Comparison of ENCODE assay signal across 8 mouse cellular contexts in the genomic region with DNA sequence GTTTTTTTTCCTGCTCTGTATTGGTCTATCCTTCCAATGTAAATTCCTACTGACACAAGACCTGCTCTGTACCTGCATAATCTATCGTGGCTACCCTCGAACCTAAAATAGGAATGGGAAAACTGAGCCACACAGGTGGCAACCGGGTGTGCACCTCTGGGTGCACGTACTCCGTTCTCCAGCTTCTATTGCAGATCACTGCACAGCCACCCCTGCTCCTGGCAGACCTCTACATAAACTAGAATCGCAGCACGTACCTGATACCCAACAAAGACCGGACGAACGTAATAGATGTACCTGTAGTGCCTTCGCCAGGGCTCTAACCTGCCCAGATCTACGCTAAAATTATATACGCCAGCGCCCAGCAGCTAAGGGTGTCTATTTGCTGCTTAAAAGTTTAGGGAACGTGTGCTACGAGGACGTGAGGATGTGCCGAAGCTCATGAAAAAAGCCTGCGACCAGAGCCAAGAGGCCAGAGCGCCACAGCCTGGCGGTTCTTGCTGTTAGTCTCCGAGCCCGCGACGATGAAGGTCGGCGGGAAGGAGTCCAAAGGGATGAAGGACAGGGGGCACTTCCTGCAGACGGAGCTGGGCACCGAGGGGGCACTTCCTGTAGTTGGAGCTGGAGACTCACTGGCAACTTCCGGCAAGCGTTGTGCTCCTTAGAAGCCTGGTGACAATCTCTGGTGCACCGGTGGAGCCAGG. TPM values are rescaled to one million over a fixed set of nuclear protein-coding genes. Genes with fewer than 3 reads are reported as not detected.
A peak's percentile ranks its signal among the peaks of the same experiment; 100 is the strongest.
DNase-seq lines count a peak whose midpoint lies in the region; ATAC-seq and TF ChIP-seq lines count a peak whose summit lies in the region.

A gene (minus strand): TSS at position 556 of the 704 bp plus-strand sequence.

- peak within 1 kb of the TSS; percentile 84 for H3K4me2 ChIP-seq in forebrain, embryonic 13.5 days
- peak within 1 kb of the TSS; percentile 78 for H3K4me2 ChIP-seq in heart, postnatal 0 days (ENCODE audit: low read depth, low read length)
- peak within 1 kb of the TSS; percentile 95 for H3K4me2 ChIP-seq in liver, embryonic 14.5 days (ENCODE audit: low read depth)
- H3K4me2 ChIP-seq in neural tube, embryonic 11.5 days (ENCODE audit: low read depth): peak within 1 kb of the TSS; percentile 60
- H3K4me2 ChIP-seq in stomach, embryonic 16.5 days (ENCODE audit: low read depth, low read length): peak within 1 kb of the TSS; percentile 88

- DNase-seq in ES-CJ7 (ENCODE audit: low read depth, low spot score): peak; percentile 84
- DNase-seq in cerebellum, adult 11 months: peak; percentile 74
- DNase-seq in heart, postnatal 0 days (ENCODE audit: low spot score): peak; percentile 74
- DNase-seq in kidney, postnatal 25 days: peak; percentile 70 to 85
- peak; percentile 56 to 61 (median 61) for DNase-seq in liver, embryonic 14.5 days (ENCODE audit: low read depth in 3 of 3, low spot score in 3 of 3)
- peak; percentile 82 for DNase-seq in neural tube, embryonic 11.5 days (ENCODE audit: low spot score)

- H3K4me3 ChIP-seq in forebrain, embryonic 13.5 days: peak within 1 kb of the TSS; percentile 59
- H3K4me3 ChIP-seq in heart, postnatal 0 days (ENCODE audit: low read depth, low read length): peak within 1 kb of the TSS; percentile 62
- H3K4me3 ChIP-seq in liver, embryonic 14.5 days (ENCODE audit: insufficient read depth in 1 of 2, low read depth in 2 of 2, low read length in 2 of 2): peak within 1 kb of the TSS; percentile 78 to 96
- peak within 1 kb of the TSS; percentile 56 for H3K4me3 ChIP-seq in neural tube, embryonic 11.5 days (ENCODE audit: low read depth, low read length)
- peak within 1 kb of the TSS; percentile 68 for H3K4me3 ChIP-seq in stomach, embryonic 16.5 days (replicated peaks; ENCODE audit: low read length)

- no peaks in the 10 kb centered on the region for H3K9me3 ChIP-seq in forebrain, embryonic 13.5 days (replicated peaks)
- no peaks in the 10 kb centered on the region for H3K9me3 ChIP-seq in heart, postnatal 0 days (replicated peaks; ENCODE audit: control insufficient read depth, low read length)
- H3K9me3 ChIP-seq in liver, embryonic 14.5 days (ENCODE audit: control insufficient read depth, low read length): no peaks in the 10 kb centered on the region
- no peaks in the 10 kb centered on the region for H3K9me3 ChIP-seq in neural tube, embryonic 11.5 days (ENCODE audit: control insufficient read depth, low read length)
- no peaks in the 10 kb centered on the region for H3K9me3 ChIP-seq in stomach, embryonic 16.5 days (replicated peaks; ENCODE audit: control insufficient read depth, low read length)

- ATAC-seq in forebrain, embryonic 13.5 days: peak; percentile 95
- ATAC-seq in heart, postnatal 0 days (ENCODE audit: insufficient read depth, low read depth): peak; percentile 89
- peak; percentile 85 for ATAC-seq in liver, embryonic 14.5 days (ENCODE audit: insufficient read depth)
- ATAC-seq in neural tube, embryonic 11.5 days (ENCODE audit: insufficient read depth, low FRiP score, low TSS enrichment): peak; percentile 91
- ATAC-seq in stomach, embryonic 16.5 days (ENCODE audit: insufficient read depth, low FRiP score): peak; percentile 81

- TF ChIP-seq EP300 in heart, postnatal 0 days (IDR thresholded peaks at IDR 0.05; ENCODE audit: low read depth): no peak
- TF ChIP-seq EP300 in liver, embryonic 14.5 days (IDR thresholded peaks at IDR 0.05; ENCODE audit: low read depth): no peak

- peak within 1 kb of the TSS; percentile 79 for H3K9ac ChIP-seq in forebrain, embryonic 13.5 days
- peak within 1 kb of the TSS; percentile 54 for H3K9ac ChIP-seq in heart, postnatal 0 days (replicated peaks; ENCODE audit: low read depth, low read length)
- peak within 1 kb of the TSS; percentile 92 for H3K9ac ChIP-seq in liver, embryonic 14.5 days (replicated peaks)
- peak within 1 kb of the TSS; percentile 63 for H3K9ac ChIP-seq in neural tube, embryonic 11.5 days (ENCODE audit: low read length)
- peak within 1 kb of the TSS; percentile 83 for H3K9ac ChIP-seq in stomach, embryonic 16.5 days (ENCODE audit: low read length)

- 2% methylated on average over 32 of the region's 32 CpGs for WGBS in forebrain, embryonic 13.5 days
- under 1% methylated on average over 32 of the region's 32 CpGs for WGBS in heart, postnatal 0 days
- under 1% methylated on average over 32 of the region's 32 CpGs for WGBS in liver, embryonic 14.5 days (ENCODE audit: insufficient replicate concordance)
- WGBS in neural tube, embryonic 11.5 days: 1% methylated on average over 32 of the region's 32 CpGs
- 1% methylated on average over 32 of the region's 32 CpGs for WGBS in stomach, embryonic 16.5 days

- H3K36me3 ChIP-seq in forebrain, embryonic 13.5 days (ENCODE audit: poor library complexity, severe bottlenecking): peaks cover 30% of the 10 kb centered on the region
- H3K36me3 ChIP-seq in heart, postnatal 0 days (replicated peaks; ENCODE audit: control insufficient read depth, insufficient read depth, low read length): peaks cover 26% of the 10 kb centered on the region
- peaks cover 9% of the 10 kb centered on the region for H3K36me3 ChIP-seq in liver, embryonic 14.5 days (replicated peaks; ENCODE audit: control insufficient read depth, insufficient read depth, low read depth)
- H3K36me3 ChIP-seq in neural tube, embryonic 11.5 days (ENCODE audit: control insufficient read depth, insufficient read depth, low read length): peaks cover 3% of the 10 kb centered on the region; the same call in 1 of the 2 replicates
- H3K36me3 ChIP-seq in stomach, embryonic 16.5 days (ENCODE audit: control insufficient read depth, insufficient read depth, low read length): 0 out of 2 replicates have a peak, but pooled peaks cover 9% of the 10 kb centered on the region

- H3K27ac ChIP-seq in forebrain, embryonic 13.5 days: peak within 1 kb of the TSS; percentile 52
- H3K27ac ChIP-seq in heart, postnatal 0 days (ENCODE audit: low read depth): peak within 1 kb of the TSS; percentile 75
- peak within 1 kb of the TSS; percentile 81 for H3K27ac ChIP-seq in liver, embryonic 14.5 days
- H3K27ac ChIP-seq in neural tube, embryonic 11.5 days (ENCODE audit: low read depth, low read length): no peak within 1 kb of the TSS
- peak within 1 kb of the TSS; percentile 85 for H3K27ac ChIP-seq in stomach, embryonic 16.5 days (ENCODE audit: low read length)

- TF ChIP-seq CTCF in heart, postnatal 0 days (IDR thresholded peaks at IDR 0.05; ENCODE audit: low read depth): peak; percentile 49
- peak; percentile 86 for TF ChIP-seq CTCF in liver, embryonic 14.5 days (IDR thresholded peaks at IDR 0.05; ENCODE audit: low read depth)

- peaks cover 14% of the 10 kb centered on the region for H3K4me1 ChIP-seq in forebrain, embryonic 13.5 days
- H3K4me1 ChIP-seq in heart, postnatal 0 days (ENCODE audit: control insufficient read depth, insufficient read depth): no peaks in the 10 kb centered on the region
- H3K4me1 ChIP-seq in liver, embryonic 14.5 days (replicated peaks; ENCODE audit: control insufficient read depth in 2 of 2, insufficient read depth in 2 of 2, low read length in 1 of 2): peaks cover 7% of the 10 kb centered on the region in 2 experiments
- 0 out of 2 replicates have a peak, but pooled peaks cover 3% of the 10 kb centered on the region for H3K4me1 ChIP-seq in neural tube, embryonic 11.5 days (ENCODE audit: control insufficient read depth, insufficient read depth, low read length)
- H3K4me1 ChIP-seq in stomach, embryonic 16.5 days (ENCODE audit: control insufficient read depth, insufficient read depth, low read length): no peaks in the 10 kb centered on the region

- H3K27me3 ChIP-seq in forebrain, embryonic 13.5 days: no peaks in the 10 kb centered on the region
- H3K27me3 ChIP-seq in heart, postnatal 0 days (ENCODE audit: control insufficient read depth, insufficient read depth, low read length): no peaks in the 10 kb centered on the region
- H3K27me3 ChIP-seq in liver, embryonic 14.5 days (ENCODE audit: control insufficient read depth, insufficient read depth, low read length): no peaks in the 10 kb centered on the region
- H3K27me3 ChIP-seq in neural tube, embryonic 11.5 days (ENCODE audit: control insufficient read depth, insufficient read depth, low read length): no peaks in the 10 kb centered on the region
- no peaks in the 10 kb centered on the region for H3K27me3 ChIP-seq in stomach, embryonic 16.5 days (ENCODE audit: control insufficient read depth, insufficient read depth, low read length)

RNA-seq across cellular contexts. Expression of the gene that starts here (rescaled TPM):
- polyA plus RNA-seq in forebrain, embryonic 13.5 days (2015; fragmentation: Nextera tagmentation; extraction: Ambion mirVana): 3.7 and 4.4 TPM in 2 replicates
- total RNA-seq in heart, postnatal 0 days (2014; rRNA removed; ENCODE audit: low replicate concordance): 1.7 and 1.9 TPM in 2 replicates
- 1.5 and 2.1 TPM in 2 replicates for polyA plus RNA-seq in heart, postnatal 0 days (2015; fragmentation: Nextera tagmentation; extraction: Ambion mirVana)
- 0.94 and 1.3 TPM in 2 replicates for polyA plus RNA-seq in liver, embryonic 14.5 days (2012; rRNA removed)
- polyA plus RNA-seq in liver, embryonic 14.5 days (2014; fragmentation: Nextera tagmentation; extraction: Ambion mirVana): 1.2 and 2.0 TPM in 2 replicates
- polyA plus RNA-seq in neural tube, embryonic 11.5 days (2014; fragmentation: Nextera tagmentation; extraction: Ambion mirVana): 4.1 and 4.9 TPM in 2 replicates
- polyA plus RNA-seq in stomach, embryonic 16.5 days (2015; fragmentation: Nextera tagmentation; extraction: Ambion mirVana): 2.3 and 2.4 TPM in 2 replicates
